Mouse (Mus musculus): ENCODE measurements around the gene Vmn1r53. TPM values are rescaled to one million over a fixed set of nuclear protein-coding genes. Genes with fewer than 3 reads are reported as not detected.
"Not testable (repeated sequence)": the region's sequence is repeated elsewhere in the genome, so short reads cannot be mapped to it uniquely, and the experiment has no call there.

The Vmn1r53 gene
- polyA plus RNA-seq (2014; fragmentation: Nextera tagmentation; extraction: Ambion mirVana): not detected in 2 replicates

DNA sequence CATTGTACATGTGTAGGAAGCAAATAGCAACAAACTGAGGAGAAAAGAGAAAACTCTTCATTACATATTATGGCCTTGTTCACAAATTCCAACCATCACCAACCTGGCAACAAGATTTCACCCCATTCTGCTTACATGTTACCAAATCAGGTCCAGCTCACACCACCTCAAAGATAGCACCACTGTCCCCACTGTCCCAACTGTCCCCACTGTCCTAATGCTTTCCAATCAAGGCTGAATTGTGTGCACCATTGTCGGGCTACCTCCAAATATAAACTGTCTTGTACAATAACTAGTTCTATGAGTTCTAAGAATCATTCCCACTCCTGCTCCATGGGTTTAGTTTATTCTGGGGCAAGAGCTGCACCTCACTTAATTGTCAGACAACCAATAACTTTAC is at the start of gene Vmn1r53:
Vmn1r53 (minus strand) TSS at position 101 of the 400 bp plus-strand sequence.
- WGBS: 82% methylated on average over 1 of the region's 1 CpGs
- Histone ChIP-seq H3K9ac (no peak within 1 kb of the TSS), H3K27ac (no peak within 1 kb of the TSS), H3K36me3 (replicated peaks; ENCODE audit: control insufficient read depth, insufficient read depth) (no peaks in the 10 kb centered on the region), H3K4me3 (replicated peaks; ENCODE audit: low read length) (no peak within 1 kb of the TSS), H3K27me3 (ENCODE audit: control insufficient read depth, insufficient read depth, low read length) (no peaks in the 10 kb centered on the region), H3K4me2 (replicated peaks) (no peak within 1 kb of the TSS), H3K9me3 (ENCODE audit: control insufficient read depth, low read length) (0 out of 2 replicates have a peak, but pooled peaks cover 5% of the 10 kb centered on the region), H3K4me1 (replicated peaks; ENCODE audit: control insufficient read depth, insufficient read depth, low read length) (no peaks in the 10 kb centered on the region)
- ATAC-seq (ENCODE audit: low FRiP score): no peak
- DNase-seq (ENCODE audit: low spot score): no peak

DNA sequence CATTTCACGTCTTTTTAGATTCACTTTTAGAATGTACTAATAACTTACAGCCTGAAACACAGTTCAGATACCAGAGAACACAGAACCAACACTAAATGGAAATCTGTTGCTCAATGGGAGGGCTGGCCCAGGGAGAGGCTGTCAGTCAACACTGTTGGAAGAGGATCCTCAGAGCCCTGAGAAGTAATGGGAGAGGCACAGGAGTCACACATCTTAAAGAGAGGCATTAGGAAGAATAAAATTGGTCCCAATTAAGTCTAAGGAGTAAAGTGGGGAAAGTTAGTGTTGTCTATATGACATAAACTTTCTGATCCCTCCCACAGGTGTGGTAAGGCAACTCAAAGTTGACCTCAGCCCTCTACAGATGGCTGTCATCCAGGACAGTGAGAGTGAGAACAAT is 21.8 kb upstream of the Vmn1r53 start, which contains the start of gene Vmn1r54:
Vmn1r54 (plus strand) TSS at position 301 of the 400 bp plus-strand sequence.
- Histone ChIP-seq H3K27me3 (ENCODE audit: control insufficient read depth, insufficient read depth, low read length) (no peaks in the 10 kb centered on the region), H3K36me3 (replicated peaks; ENCODE audit: control insufficient read depth, insufficient read depth) (no peaks in the 10 kb centered on the region), H3K9ac (no peak within 1 kb of the TSS), H3K4me2 (replicated peaks) (no peak within 1 kb of the TSS), H3K4me1 (replicated peaks; ENCODE audit: control insufficient read depth, insufficient read depth, low read length) (no peaks in the 10 kb centered on the region), H3K9me3 (ENCODE audit: control insufficient read depth, low read length) (no peaks in the 10 kb centered on the region), H3K4me3 (replicated peaks; ENCODE audit: low read length) (no peak within 1 kb of the TSS), H3K27ac (no peak within 1 kb of the TSS)
- ATAC-seq (ENCODE audit: low FRiP score): no peak
- 83% methylated on average over 1 of the region's 1 CpGs for WGBS
- no peak for DNase-seq (ENCODE audit: low spot score)

DNA sequence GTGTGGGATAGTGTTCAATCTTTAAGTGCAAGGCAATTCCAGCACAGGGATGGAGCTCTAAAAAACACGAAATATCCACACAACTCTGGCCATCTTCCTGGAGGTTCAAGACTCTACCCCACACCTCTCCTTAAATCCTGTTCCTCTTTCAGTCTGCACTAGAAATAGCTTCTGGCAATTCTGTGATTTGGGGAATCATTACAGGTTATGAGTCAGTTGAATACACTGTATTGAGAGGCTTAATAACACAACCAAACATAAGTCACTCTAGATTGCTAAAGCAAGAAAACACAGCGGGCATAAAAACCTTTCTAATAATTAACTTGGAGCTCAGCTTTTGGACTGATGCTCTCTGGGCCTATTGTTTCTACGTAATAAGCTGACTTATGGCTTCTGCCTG is 19.8 kb upstream of the Vmn1r53 start:
- Histone ChIP-seq H3K4me2 (replicated peaks) (no peak overlapping the region), H3K36me3 (replicated peaks; ENCODE audit: control insufficient read depth, insufficient read depth) (no peaks in the 10 kb centered on the region), H3K4me1 (replicated peaks; ENCODE audit: control insufficient read depth, insufficient read depth, low read length) (no peaks in the 10 kb centered on the region), H3K27me3 (ENCODE audit: control insufficient read depth, insufficient read depth, low read length) (no peaks in the 10 kb centered on the region), H3K9ac (no peak overlapping the region), H3K9me3 (ENCODE audit: control insufficient read depth, low read length) (no peaks in the 10 kb centered on the region), H3K4me3 (replicated peaks; ENCODE audit: low read length) (no peak overlapping the region), H3K27ac (no peak overlapping the region)
- ATAC-seq (ENCODE audit: low FRiP score) (no peak), DNase-seq (ENCODE audit: low spot score) (no peak)
- WGBS: 78% methylated on average over 3 of the region's 3 CpGs

DNA sequence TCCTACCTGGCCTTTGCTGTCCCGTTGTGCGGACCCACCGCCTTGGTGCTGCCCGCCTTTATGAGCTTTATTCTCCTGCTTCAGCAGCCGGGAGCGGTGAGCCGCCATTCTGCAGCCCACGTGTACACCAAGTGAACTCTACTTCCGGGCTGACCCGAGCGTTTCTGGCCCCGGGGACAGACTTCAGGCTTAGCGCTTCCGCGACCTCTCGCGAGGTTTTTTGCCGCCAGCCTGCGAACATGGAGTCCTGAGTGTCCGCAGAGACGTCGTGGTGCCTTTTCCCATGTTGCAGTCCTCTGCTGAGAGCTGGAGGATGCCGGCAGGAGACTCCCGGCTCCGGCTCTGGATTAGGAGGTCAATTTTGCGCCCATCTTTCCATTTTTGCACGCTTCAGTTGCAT is 8.4 kb upstream of the Vmn1r53 start:
- no peak overlapping the region for H3K27ac ChIP-seq
- no peaks in the 10 kb centered on the region for H3K36me3 ChIP-seq (replicated peaks; ENCODE audit: control insufficient read depth, insufficient read depth)
- no peak for ATAC-seq (ENCODE audit: low FRiP score)
- no peak overlapping the region for H3K4me3 ChIP-seq (replicated peaks; ENCODE audit: low read length)
- DNase-seq (ENCODE audit: low spot score): no peak
- H3K9me3 ChIP-seq (ENCODE audit: control insufficient read depth, low read length): 0 out of 2 replicates have a peak, but pooled peaks cover 5% of the 10 kb centered on the region
- no peaks in the 10 kb centered on the region for H3K4me1 ChIP-seq (replicated peaks; ENCODE audit: control insufficient read depth, insufficient read depth, low read length)
- no peak overlapping the region for H3K9ac ChIP-seq
- 61% methylated on average over 27 of the region's 27 CpGs for WGBS
- H3K4me2 ChIP-seq (replicated peaks): no peak overlapping the region
- H3K27me3 ChIP-seq (ENCODE audit: control insufficient read depth, insufficient read depth, low read length): no peaks in the 10 kb centered on the region

DNA sequence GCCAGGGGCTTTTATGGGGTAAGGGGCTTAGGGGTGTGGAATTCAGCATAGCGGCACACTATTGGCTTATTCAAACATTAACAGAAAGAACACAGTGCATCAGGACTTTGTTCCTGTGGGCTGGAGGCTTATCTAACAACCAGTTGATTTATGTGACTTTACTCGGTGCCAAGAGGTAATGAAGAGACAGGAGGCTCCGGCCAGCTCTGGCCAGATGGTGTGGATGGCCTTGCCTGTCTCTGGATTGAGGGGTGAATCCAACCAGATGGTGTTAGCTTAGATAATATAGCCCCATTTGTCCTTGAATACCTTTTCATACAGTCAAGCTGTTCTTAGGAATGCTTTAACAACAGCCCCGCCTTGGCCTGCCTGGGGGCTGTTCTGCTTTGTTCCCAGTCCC is 7.9 kb upstream of the Vmn1r53 start:
- H3K27me3 ChIP-seq (ENCODE audit: control insufficient read depth, insufficient read depth, low read length); H3K9ac ChIP-seq; H3K4me3 ChIP-seq (replicated peaks; ENCODE audit: low read length); H3K27ac ChIP-seq; H3K36me3 ChIP-seq (replicated peaks; ENCODE audit: control insufficient read depth, insufficient read depth); H3K4me2 ChIP-seq (replicated peaks); DNase-seq (ENCODE audit: low spot score); ATAC-seq (ENCODE audit: low FRiP score); H3K4me1 ChIP-seq (replicated peaks; ENCODE audit: control insufficient read depth, insufficient read depth, low read length); H3K9me3 ChIP-seq (ENCODE audit: control insufficient read depth, low read length): not testable (repeated sequence)
- 90% methylated on average over 4 of the region's 4 CpGs for WGBS

DNA sequence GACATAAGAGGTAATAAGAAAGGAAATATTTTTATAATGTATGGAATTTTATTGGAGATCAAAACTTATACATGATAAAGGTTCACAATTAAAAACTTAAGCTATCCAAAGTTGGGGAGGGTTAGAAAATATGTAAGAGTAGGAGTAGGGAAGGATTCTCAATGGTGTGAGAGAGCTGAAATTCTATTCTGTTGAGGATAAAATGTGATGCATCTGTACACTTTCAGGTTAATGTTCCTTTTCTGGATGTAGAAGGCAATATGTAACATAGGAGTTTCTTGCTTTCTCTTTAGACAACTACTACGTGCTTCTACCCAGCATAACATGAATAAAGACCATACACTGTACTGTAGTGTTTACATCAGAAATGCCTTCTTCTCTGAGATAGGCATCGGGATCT is 21.7 kb downstream of the Vmn1r53 start, which contains the start of gene V1ra8:
V1ra8 (plus strand) TSS at position 301 of the 400 bp plus-strand sequence.
- H3K9me3 ChIP-seq (ENCODE audit: control insufficient read depth, low read length): not testable (repeated sequence)
- WGBS: 76% methylated on average over 1 of the region's 2 CpGs

DNA sequence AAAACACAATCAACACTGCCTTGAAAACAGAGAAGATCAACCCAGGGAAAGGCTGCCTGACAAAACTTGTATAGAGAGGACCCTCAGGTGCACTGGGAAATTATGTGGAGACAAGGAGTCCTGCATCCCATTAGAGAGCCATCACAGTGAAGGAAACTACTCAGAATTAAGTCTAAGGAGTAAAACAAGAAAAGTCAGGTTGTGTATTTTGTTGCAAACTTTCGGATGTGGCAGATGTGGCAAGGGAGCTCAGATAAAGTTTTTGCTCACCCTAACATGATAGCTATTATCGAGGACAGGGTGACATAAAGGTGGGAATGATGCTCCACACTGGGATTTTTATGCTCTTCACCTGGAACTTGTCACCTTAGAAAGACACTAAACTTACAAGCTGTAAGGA is 49.7 kb downstream of the Vmn1r53 start, which contains the start of gene Vmn1r52:
Vmn1r52 (plus strand) TSS at position 301 of the 400 bp plus-strand sequence.
- DNase-seq (ENCODE audit: low spot score) (no peak), ATAC-seq (ENCODE audit: low FRiP score) (no peak)
- H3K27ac ChIP-seq: no peak within 1 kb of the TSS
- H3K4me1 ChIP-seq (replicated peaks; ENCODE audit: control insufficient read depth, insufficient read depth, low read length): no peaks in the 10 kb centered on the region
- no peak within 1 kb of the TSS for H3K9ac ChIP-seq
- H3K4me3 ChIP-seq (replicated peaks; ENCODE audit: low read length): no peak within 1 kb of the TSS
- no peaks in the 10 kb centered on the region for H3K9me3 ChIP-seq (ENCODE audit: control insufficient read depth, low read length)
- H3K4me2 ChIP-seq (replicated peaks): no peak within 1 kb of the TSS
- 78% methylated on average over 2 of the region's 2 CpGs for WGBS
- no peaks in the 10 kb centered on the region for H3K36me3 ChIP-seq (replicated peaks; ENCODE audit: control insufficient read depth, insufficient read depth)
- H3K27me3 ChIP-seq (ENCODE audit: control insufficient read depth, insufficient read depth, low read length): no peaks in the 10 kb centered on the region

More for the DNA sequence above, 21.7 kb downstream of the Vmn1r53 start, which contains the start of gene V1ra8:
- not testable (repeated sequence) for H3K27ac ChIP-seq; H3K36me3 ChIP-seq (replicated peaks; ENCODE audit: control insufficient read depth, insufficient read depth); DNase-seq (ENCODE audit: low spot score); H3K4me2 ChIP-seq (replicated peaks); H3K4me1 ChIP-seq (replicated peaks; ENCODE audit: control insufficient read depth, insufficient read depth, low read length); H3K4me3 ChIP-seq (replicated peaks; ENCODE audit: low read length); H3K27me3 ChIP-seq (ENCODE audit: control insufficient read depth, insufficient read depth, low read length); ATAC-seq (ENCODE audit: low FRiP score); H3K9ac ChIP-seq

Other genes starting within 250 kb of the Vmn1r53 start
- gene Vmn1r47, start 208.3 kb downstream of the Vmn1r53 start, polyA plus RNA-seq (2014; fragmentation: Nextera tagmentation; extraction: Ambion mirVana): not detected in 2 replicates
- gene Vmn1r48, start 187.6 kb downstream of the Vmn1r53 start, polyA plus RNA-seq (2014; fragmentation: Nextera tagmentation; extraction: Ambion mirVana): not detected in 2 replicates
- not detected in 2 replicates for gene Vmn1r49, start 145.9 kb downstream of the Vmn1r53 start, polyA plus RNA-seq (2014; fragmentation: Nextera tagmentation; extraction: Ambion mirVana)
- not detected in 2 replicates for gene Vmn1r50, start 123.0 kb downstream of the Vmn1r53 start, polyA plus RNA-seq (2014; fragmentation: Nextera tagmentation; extraction: Ambion mirVana)
- gene Vmn1r51, start 101.8 kb downstream of the Vmn1r53 start, polyA plus RNA-seq (2014; fragmentation: Nextera tagmentation; extraction: Ambion mirVana): 0.08 TPM in 2 replicates
- gene Vmn1r52, start 49.6 kb downstream of the Vmn1r53 start, polyA plus RNA-seq (2014; fragmentation: Nextera tagmentation; extraction: Ambion mirVana): not detected in 2 replicates
- gene V1ra8, start 21.6 kb downstream of the Vmn1r53 start, polyA plus RNA-seq (2014; fragmentation: Nextera tagmentation; extraction: Ambion mirVana): not detected in 2 replicates
- not detected in 2 replicates for gene Vmn1r54, start 21.9 kb upstream of the Vmn1r53 start, polyA plus RNA-seq (2014; fragmentation: Nextera tagmentation; extraction: Ambion mirVana)
- not detected in 2 replicates for gene BC048671, start 76.8 kb upstream of the Vmn1r53 start, polyA plus RNA-seq (2014; fragmentation: Nextera tagmentation; extraction: Ambion mirVana)
- not detected in 2 replicates for gene Chst13, start 100.7 kb upstream of the Vmn1r53 start, polyA plus RNA-seq (2014; fragmentation: Nextera tagmentation; extraction: Ambion mirVana)
- gene Uroc1, start 108.8 kb upstream of the Vmn1r53 start, polyA plus RNA-seq (2014; fragmentation: Nextera tagmentation; extraction: Ambion mirVana): not detected in 2 replicates
- gene Zxdc, start 145.1 kb upstream of the Vmn1r53 start, polyA plus RNA-seq (2014; fragmentation: Nextera tagmentation; extraction: Ambion mirVana): 17.1 and 17.7 TPM in 2 replicates
- 5.6 and 5.7 TPM in 2 replicates for gene Cfap100, start 204.4 kb upstream of the Vmn1r53 start, polyA plus RNA-seq (2014; fragmentation: Nextera tagmentation; extraction: Ambion mirVana)
- 15.7 and 16.2 TPM in 2 replicates for gene Klf15, start 238.1 kb upstream of the Vmn1r53 start, polyA plus RNA-seq (2014; fragmentation: Nextera tagmentation; extraction: Ambion mirVana)